Mouse (Mus musculus): ENCODE data around the gene Tnfaip2. TPM values are rescaled to one million over a fixed set of nuclear protein-coding genes. Genes with fewer than 3 reads are reported as not detected.

Gene Tnfaip2
- polyA plus RNA-seq, 1 experiment from 2014 or later, result 1.1 TPM

- ATAC-seq (no peak), DNase-seq (ENCODE audit: low spot score) (no peak)
- peak overlapping the region; percentile 46; the same call in 1 of the 2 replicates for H3K9ac ChIP-seq (ENCODE audit: low read length)
- no peaks in the 10 kb centered on the region for H3K36me3 ChIP-seq (ENCODE audit: control insufficient read depth, insufficient read depth, low read length)
- no peaks in the 10 kb centered on the region for H3K9me3 ChIP-seq (replicated peaks; ENCODE audit: control insufficient read depth, low read length)
- H3K4me1 ChIP-seq (ENCODE audit: control insufficient read depth, insufficient read depth, low read length), result peaks cover 18% of the 10 kb centered on the region
- H3K4me2 ChIP-seq (ENCODE audit: low read length), result peak overlapping the region; percentile 40
- H3K27ac ChIP-seq (ENCODE audit: low read depth, low read length), result no peak overlapping the region
- 24% methylated on average over 12 of the region's 12 CpGs for WGBS
- H3K27me3 ChIP-seq (replicated peaks; ENCODE audit: control insufficient read depth, insufficient read depth, low read length), result no peaks in the 10 kb centered on the region
- H3K4me3 ChIP-seq (ENCODE audit: low read depth, low read length), result peak overlapping the region; percentile 20
Measured at GRCm38 (mm10) chr12:111412581-111413284, 29.5 kb upstream of the Tnfaip2 start.

- H3K9me3 ChIP-seq (replicated peaks; ENCODE audit: control insufficient read depth, low read length), result no peaks in the 10 kb centered on the region
- no peaks in the 10 kb centered on the region for H3K36me3 ChIP-seq (ENCODE audit: control insufficient read depth, insufficient read depth, low read length)
- 1% methylated on average over 21 of the region's 21 CpGs for WGBS
Measured at GRCm38 (mm10) chr12:111413300-111413699, 29.0 kb upstream of the Tnfaip2 start.

GRCm38 (mm10) chr12:111416921-111417779, 25.1 kb upstream of the Tnfaip2 start, which contains the start of gene Exoc3l4:
Gene Exoc3l4, plus strand, starts transcription at chr12:111417017.
- Histone ChIP-seq H3K9ac (ENCODE audit: low read length) (peak within 1 kb of the TSS; percentile 35), H3K4me1 (ENCODE audit: control insufficient read depth, insufficient read depth, low read length) (peaks cover 13% of the 10 kb centered on the region), H3K27me3 (replicated peaks; ENCODE audit: control insufficient read depth, insufficient read depth, low read length) (peaks cover 14% of the 10 kb centered on the region), H3K4me3 (ENCODE audit: low read depth, low read length) (peak within 1 kb of the TSS; percentile 10; the same call in 1 of the 2 replicates), H3K4me2 (ENCODE audit: low read length) (peak within 1 kb of the TSS; percentile 48), H3K27ac (ENCODE audit: low read depth, low read length) (no peak within 1 kb of the TSS), H3K9me3 (replicated peaks; ENCODE audit: control insufficient read depth, low read length) (no peaks in the 10 kb centered on the region), H3K36me3 (ENCODE audit: control insufficient read depth, insufficient read depth, low read length) (no peaks in the 10 kb centered on the region)
- ATAC-seq, result peak; percentile 27; the same call in 1 of the 2 replicates
- WGBS, result 5% methylated on average over 17 of the region's 17 CpGs
- peak; percentile 58 for DNase-seq (ENCODE audit: low spot score)

More at GRCm38 (mm10) chr12:111413300-111413699, 29.0 kb upstream of the Tnfaip2 start:
- Histone ChIP-seq H3K4me2 (ENCODE audit: low read length) (peak overlapping the region; percentile 40), H3K27ac (ENCODE audit: low read depth, low read length) (no peak overlapping the region), H3K4me1 (ENCODE audit: control insufficient read depth, insufficient read depth, low read length) (peaks cover 18% of the 10 kb centered on the region), H3K27me3 (replicated peaks; ENCODE audit: control insufficient read depth, insufficient read depth, low read length) (no peaks in the 10 kb centered on the region), H3K9ac (ENCODE audit: low read length) (peak overlapping the region; percentile 46; the same call in 1 of the 2 replicates), H3K4me3 (ENCODE audit: low read depth, low read length) (peak overlapping the region; percentile 20)
- peak; percentile 91 for DNase-seq (ENCODE audit: low spot score)
- peak; percentile 81 for ATAC-seq

- peaks cover 6% of the 10 kb centered on the region; the same call in 1 of the 2 replicates for H3K4me1 ChIP-seq (ENCODE audit: control insufficient read depth, insufficient read depth, low read length)
- H3K9me3 ChIP-seq (replicated peaks; ENCODE audit: control insufficient read depth, low read length), result no peaks in the 10 kb centered on the region
- DNase-seq (ENCODE audit: low spot score), result no peak
- no peak overlapping the region for H3K27ac ChIP-seq (ENCODE audit: low read depth, low read length)
- 78% methylated on average over 5 of the region's 5 CpGs for whole genome bisulfite sequencing
- no peak overlapping the region for H3K4me3 ChIP-seq (ENCODE audit: low read depth, low read length)
- H3K9ac ChIP-seq (ENCODE audit: low read length), result no peak overlapping the region
- H3K36me3 ChIP-seq (ENCODE audit: control insufficient read depth, insufficient read depth, low read length), result no peaks in the 10 kb centered on the region
- ATAC-seq, result no peak
- H3K27me3 ChIP-seq (replicated peaks; ENCODE audit: control insufficient read depth, insufficient read depth, low read length), result peaks cover 41% of the 10 kb centered on the region
- H3K4me2 ChIP-seq (ENCODE audit: low read length), result no peak overlapping the region
Measured at GRCm38 (mm10) chr12:111419918-111420317, 22.4 kb upstream of the Tnfaip2 start.

GRCm38 (mm10) chr12:111420946-111421709, 21.1 kb upstream of the Tnfaip2 start:
- Histone ChIP-seq H3K4me3 (ENCODE audit: low read depth, low read length) (no peak overlapping the region), H3K27me3 (replicated peaks; ENCODE audit: control insufficient read depth, insufficient read depth, low read length) (peaks cover 52% of the 10 kb centered on the region), H3K27ac (ENCODE audit: low read depth, low read length) (no peak overlapping the region), H3K4me1 (ENCODE audit: control insufficient read depth, insufficient read depth, low read length) (peaks cover 6% of the 10 kb centered on the region; the same call in 1 of the 2 replicates), H3K4me2 (ENCODE audit: low read length) (no peak overlapping the region), H3K9me3 (replicated peaks; ENCODE audit: control insufficient read depth, low read length) (no peaks in the 10 kb centered on the region), H3K9ac (ENCODE audit: low read length) (no peak overlapping the region), H3K36me3 (ENCODE audit: control insufficient read depth, insufficient read depth, low read length) (no peaks in the 10 kb centered on the region)
- WGBS, result 46% methylated on average over 7 of the region's 7 CpGs
- ATAC-seq, result no peak
- no peak for DNase-seq (ENCODE audit: low spot score)

- H3K4me1 ChIP-seq (ENCODE audit: control insufficient read depth, insufficient read depth, low read length), result peaks cover 3% of the 10 kb centered on the region
- no peak overlapping the region for H3K4me3 ChIP-seq (ENCODE audit: low read depth, low read length)
- WGBS, result 36% methylated on average over 5 of the region's 5 CpGs
- no peak overlapping the region for H3K27ac ChIP-seq (ENCODE audit: low read depth, low read length)
- DNase-seq (ENCODE audit: low spot score) (no peak), ATAC-seq (no peak)
- H3K36me3 ChIP-seq (ENCODE audit: control insufficient read depth, insufficient read depth, low read length), result no peaks in the 10 kb centered on the region
- peaks cover 59% of the 10 kb centered on the region for H3K27me3 ChIP-seq (replicated peaks; ENCODE audit: control insufficient read depth, insufficient read depth, low read length)
- no peak overlapping the region for H3K9ac ChIP-seq (ENCODE audit: low read length)
- H3K4me2 ChIP-seq (ENCODE audit: low read length), result no peak overlapping the region
- H3K9me3 ChIP-seq (replicated peaks; ENCODE audit: control insufficient read depth, low read length), result no peaks in the 10 kb centered on the region
Measured at GRCm38 (mm10) chr12:111422852-111423251, 19.4 kb upstream of the Tnfaip2 start.

GRCm38 (mm10) chr12:111423570-111424129, 18.6 kb upstream of the Tnfaip2 start:
- Histone ChIP-seq H3K4me2 (ENCODE audit: low read length) (peak overlapping the region; percentile 45), H3K9me3 (replicated peaks; ENCODE audit: control insufficient read depth, low read length) (no peaks in the 10 kb centered on the region), H3K4me3 (ENCODE audit: low read depth, low read length) (peak overlapping the region; percentile 24), H3K9ac (ENCODE audit: low read length) (peak overlapping the region; percentile 37; the same call in 1 of the 2 replicates), H3K27ac (ENCODE audit: low read depth, low read length) (no peak overlapping the region), H3K27me3 (replicated peaks; ENCODE audit: control insufficient read depth, insufficient read depth, low read length) (peaks cover 67% of the 10 kb centered on the region), H3K4me1 (ENCODE audit: control insufficient read depth, insufficient read depth, low read length) (peaks cover 9% of the 10 kb centered on the region), H3K36me3 (ENCODE audit: control insufficient read depth, insufficient read depth, low read length) (no peaks in the 10 kb centered on the region)
- DNase-seq (ENCODE audit: low spot score) (no peak), ATAC-seq (no peak)
- WGBS, result under 1% methylated on average over 43 of the region's 43 CpGs

GRCm38 (mm10) chr12:111424547-111424946, 17.7 kb upstream of the Tnfaip2 start:
- 21% methylated on average over 9 of the region's 9 CpGs for WGBS
- Histone ChIP-seq H3K4me1 (ENCODE audit: control insufficient read depth, insufficient read depth, low read length) (peaks cover 14% of the 10 kb centered on the region), H3K4me3 (ENCODE audit: low read depth, low read length) (no peak overlapping the region), H3K27me3 (replicated peaks; ENCODE audit: control insufficient read depth, insufficient read depth, low read length) (peaks cover 74% of the 10 kb centered on the region), H3K36me3 (ENCODE audit: control insufficient read depth, insufficient read depth, low read length) (no peaks in the 10 kb centered on the region), H3K4me2 (ENCODE audit: low read length) (no peak overlapping the region), H3K27ac (ENCODE audit: low read depth, low read length) (no peak overlapping the region), H3K9ac (ENCODE audit: low read length) (no peak overlapping the region), H3K9me3 (replicated peaks; ENCODE audit: control insufficient read depth, low read length) (no peaks in the 10 kb centered on the region)
- ATAC-seq (no peak), DNase-seq (ENCODE audit: low spot score) (no peak)

All from forebrain, embryonic 14.5 days (tissue).